In the genomic region with DNA sequence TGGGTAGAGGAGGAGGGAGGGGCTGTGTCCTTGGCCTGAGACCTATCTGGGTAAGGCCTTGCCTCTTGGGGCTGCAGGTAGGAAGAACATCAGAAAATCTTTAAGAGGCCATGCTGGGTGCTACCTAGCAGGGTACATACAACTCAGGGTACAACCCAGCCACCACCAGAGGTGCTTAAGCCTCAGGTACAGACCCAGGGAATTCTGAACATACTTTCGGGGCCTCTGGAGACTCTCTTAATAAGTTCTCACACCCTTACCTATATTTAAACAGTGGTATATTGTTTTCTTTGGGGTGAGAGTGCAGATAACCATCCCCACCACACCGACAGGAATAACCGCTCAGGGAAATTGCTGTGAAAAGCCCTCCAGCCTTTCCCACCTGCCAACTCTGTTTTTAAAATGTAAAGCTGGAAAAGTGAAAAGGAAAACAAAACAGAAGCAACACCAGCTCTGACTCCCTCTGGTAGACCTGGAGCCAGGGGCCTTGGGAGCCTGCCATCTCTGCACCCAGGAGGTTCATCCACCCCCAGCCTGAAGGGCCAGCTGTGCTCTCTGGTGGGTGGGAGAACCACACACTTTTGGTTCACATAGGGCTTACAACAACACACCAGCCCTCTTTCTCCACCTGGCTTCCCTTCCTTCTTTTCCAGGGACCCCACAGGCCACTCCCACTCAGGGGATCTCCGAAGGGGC, we compare ENCODE assay signal across 20 mouse cellular contexts.
DNase-seq lines count a peak whose midpoint lies in the region; ATAC-seq and TF ChIP-seq lines count a peak whose summit lies in the region.
"Had no signal": no experiment of that assay in that cellular context is flagged by ENCODE, and none has a peak within 500 bp of the region (broad histone marks: within the 10 kb centered on the region; RNA-seq: fewer than 3 reads in every experiment).

No protein-coding gene starts in this region.

- H3K9ac ChIP-seq in liver, adult 2 months (ENCODE audit: low read depth, low read length), result no peak overlapping the region
- H3K9ac ChIP-seq in liver, embryonic 11.5 days (ENCODE audit: low read depth, low read length), result no peak overlapping the region
- H3K9ac ChIP-seq: embryonic facial prominence, embryonic 12.5 days; hindbrain, embryonic 14.5 days had no signal

- no peak for TF ChIP-seq POLR2A in liver, adult 2 months (IDR thresholded peaks at IDR 0.05; ENCODE audit: extremely low read depth, insufficient read depth, low read length)
- TF ChIP-seq POLR2A in bone marrow macrophage, adult 2 months (IDR thresholded peaks at IDR 0.05; ENCODE audit: borderline replicate concordance, low read depth, low read length), result no peak

- no peak for TF ChIP-seq CTCF in liver, adult 2 months (IDR thresholded peaks at IDR 0.05; ENCODE audit: low read depth, low read length)
- no peak for TF ChIP-seq CTCF in bone marrow macrophage, adult 2 months (IDR thresholded peaks at IDR 0.05; ENCODE audit: low read depth, low read length)

- H3K27me3 ChIP-seq in erythroblast, embryonic 14.5 days (ENCODE audit: control insufficient read depth), result no peaks in the 10 kb centered on the region
- H3K27me3 ChIP-seq in liver, adult 2 months (ENCODE audit: control insufficient read depth, insufficient read depth, low read length), result no peaks in the 10 kb centered on the region
- H3K27me3 ChIP-seq in liver, embryonic 11.5 days (replicated peaks; ENCODE audit: control insufficient read depth, insufficient read depth, low read length), result no peaks in the 10 kb centered on the region
- H3K27me3 ChIP-seq: embryonic facial prominence, embryonic 12.5 days had no signal

- ATAC-seq in erythroblast, adult 5-6 weeks (replicated peaks; ENCODE audit: low FRiP score, poor library complexity, severe bottlenecking), result no peak
- ATAC-seq in liver, embryonic 11.5 days (replicated peaks; ENCODE audit: low FRiP score), result no peak
- ATAC-seq: intestine, embryonic 16.5 days had no signal

- no peaks in the 10 kb centered on the region for H3K9me3 ChIP-seq in erythroblast, embryonic 14.5 days (ENCODE audit: control insufficient read depth, low read length)
- no peaks in the 10 kb centered on the region for H3K9me3 ChIP-seq in liver, embryonic 11.5 days (ENCODE audit: control insufficient read depth, low read length)
- H3K9me3 ChIP-seq: embryonic facial prominence, embryonic 12.5 days; forebrain, embryonic 10.5 days had no signal

- DNase-seq in liver, adult 2 months (ENCODE audit: extremely low read depth, low read depth, low spot score), result no peak
- DNase-seq in liver, embryonic 11.5 days (ENCODE audit: low spot score), result no peak
- DNase-seq in lung, postnatal 36 days, result peak; percentile 50
- DNase-seq in cerebellum, adult 9-11 months, result no peak
- DNase-seq in embryo, embryonic 10.5 days (ENCODE audit: low spot score), result no peak
- DNase-seq: adrenal gland, adult 2 months; cerebellum, adult 11 months; heart, adult 18-20 months; heart, postnatal 14 days; kidney, postnatal 10 days; right cerebral cortex, postnatal 4 days; thymus, adult 2 months had no signal

- H3K4me3 ChIP-seq in erythroblast, embryonic 14.5 days (replicated peaks), result peak overlapping the region; percentile 14
- H3K4me3 ChIP-seq in liver, adult 2 months (ENCODE audit: insufficient read depth, low read depth, low read length), result no peak overlapping the region
- no peak overlapping the region for H3K4me3 ChIP-seq in liver, embryonic 11.5 days (ENCODE audit: low read depth, low read length)
- no peak overlapping the region for H3K4me3 ChIP-seq in bone marrow macrophage, adult 2 months (ENCODE audit: insufficient read depth, low read length)
- H3K4me3 ChIP-seq: embryonic facial prominence, embryonic 12.5 days; forebrain, embryonic 10.5 days; left cerebral cortex, adult 2 months had no signal

- 93% methylated on average over 4 of the region's 4 CpGs for WGBS in liver, adult 2 months
- 91% methylated on average over 4 of the region's 4 CpGs for WGBS in liver, embryonic 11.5 days

- H3K79me2 ChIP-seq in liver, adult 2 months (ENCODE audit: control insufficient read depth, insufficient read depth, low read length), result peaks cover under 1% of the 10 kb centered on the region; the same call in 1 of the 2 replicates

- H3K36me3 ChIP-seq in erythroblast, embryonic 14.5 days (ENCODE audit: control insufficient read depth), result peaks cover 100% of the 10 kb centered on the region
- H3K36me3 ChIP-seq in liver, adult 2 months (ENCODE audit: control insufficient read depth, insufficient read depth, low read length), result no peaks in the 10 kb centered on the region; the same call in 1 of the 2 replicates
- peaks cover 15% of the 10 kb centered on the region for H3K36me3 ChIP-seq in liver, embryonic 11.5 days (ENCODE audit: control insufficient read depth, insufficient read depth, low read length)

- peak overlapping the region; percentile 23; the same call in 1 of the 2 replicates for H3K27ac ChIP-seq in liver, adult 2 months (replicated peaks; ENCODE audit: insufficient read depth, low read depth, low read length)
- no peak overlapping the region for H3K27ac ChIP-seq in liver, embryonic 11.5 days (ENCODE audit: low read depth, low read length)
- H3K27ac ChIP-seq in bone marrow macrophage, adult 2 months (ENCODE audit: insufficient read depth, low read depth, low read length), result peak overlapping the region; percentile 66
- H3K27ac ChIP-seq: embryonic facial prominence, embryonic 12.5 days; forebrain, embryonic 10.5 days; hindbrain, embryonic 14.5 days; left cerebral cortex, adult 2 months had no signal

- no peak overlapping the region for H3K4me2 ChIP-seq in liver, embryonic 11.5 days
- H3K4me2 ChIP-seq: embryonic facial prominence, embryonic 12.5 days; hindbrain, embryonic 14.5 days had no signal

- peaks cover 96% of the 10 kb centered on the region for H3K4me1 ChIP-seq in erythroblast, embryonic 14.5 days (ENCODE audit: control insufficient read depth)
- H3K4me1 ChIP-seq in liver, adult 2 months (ENCODE audit: control insufficient read depth, insufficient read depth, low read length), result no peaks in the 10 kb centered on the region; the same call in none of the 2 replicates
- peaks cover 43% of the 10 kb centered on the region for H3K4me1 ChIP-seq in liver, embryonic 11.5 days (replicated peaks; ENCODE audit: control insufficient read depth, insufficient read depth, low read length)
- H3K4me1 ChIP-seq in bone marrow macrophage, adult 2 months (ENCODE audit: control insufficient read depth, insufficient read depth, low read length), result peaks cover 64% of the 10 kb centered on the region
